Mouse (Mus musculus): Measurements from ENCODE around the gene Clec16a. TPM values are rescaled to one million over a fixed set of nuclear protein-coding genes. Genes with fewer than 3 reads are reported as not detected.
A peak's percentile ranks its signal among the peaks of the same experiment; 100 is the strongest.

Clec16a gene
- polyA plus RNA-seq, 1 experiment from 2014 or later, result 32.5 TPM

GRCm38 (mm10) chr16:10713441-10714239, 168.5 kb downstream of the Clec16a start:
- no peak for TF ChIP-seq CTCF (IDR thresholded peaks at IDR 0.05; ENCODE audit: low read depth)
- H3K27me3 ChIP-seq (ENCODE audit: insufficient read depth, low read length), result no peaks in the 10 kb centered on the region
- H3K27ac ChIP-seq, result no peak overlapping the region
- no peak overlapping the region for H3K4me3 ChIP-seq (replicated peaks; ENCODE audit: low read depth, low read length)
- WGBS, result 45% methylated on average over 7 of the region's 7 CpGs
- H3K4me1 ChIP-seq (replicated peaks; ENCODE audit: insufficient read depth, low read length), result peaks cover 7% of the 10 kb centered on the region; the same call in 1 of the 2 replicates
- no peaks in the 10 kb centered on the region for H3K36me3 ChIP-seq (ENCODE audit: insufficient read depth, low read length)
- DNase-seq (ENCODE audit: low spot score) (peak; percentile 49), ATAC-seq (replicated peaks; ENCODE audit: low FRiP score, low read depth) (no peak; the same call in 1 of the 2 replicates)
- no peaks in the 10 kb centered on the region for H3K9me3 ChIP-seq (replicated peaks; ENCODE audit: low read length)
- no peak overlapping the region for H3K9ac ChIP-seq (ENCODE audit: low read depth, low read length)
- no peak overlapping the region for H3K4me2 ChIP-seq (ENCODE audit: low read length)

GRCm38 (mm10) chr16:10715211-10715610, 170.1 kb downstream of the Clec16a start:
- Histone ChIP-seq H3K4me3 (replicated peaks; ENCODE audit: low read depth, low read length) (no peak overlapping the region), H3K36me3 (ENCODE audit: insufficient read depth, low read length) (no peaks in the 10 kb centered on the region), H3K4me2 (ENCODE audit: low read length) (no peak overlapping the region), H3K27me3 (ENCODE audit: insufficient read depth, low read length) (no peaks in the 10 kb centered on the region), H3K9ac (ENCODE audit: low read depth, low read length) (no peak overlapping the region), H3K9me3 (replicated peaks; ENCODE audit: low read length) (no peaks in the 10 kb centered on the region), H3K27ac (no peak overlapping the region), H3K4me1 (replicated peaks; ENCODE audit: insufficient read depth, low read length) (peaks cover 7% of the 10 kb centered on the region; the same call in 1 of the 2 replicates)
- ATAC-seq (replicated peaks; ENCODE audit: low FRiP score, low read depth), result no peak
- TF ChIP-seq CTCF (IDR thresholded peaks at IDR 0.05; ENCODE audit: low read depth), result no peak
- WGBS, result 86% methylated on average over 5 of the region's 5 CpGs
- no peak for DNase-seq (ENCODE audit: low spot score)

DNA sequence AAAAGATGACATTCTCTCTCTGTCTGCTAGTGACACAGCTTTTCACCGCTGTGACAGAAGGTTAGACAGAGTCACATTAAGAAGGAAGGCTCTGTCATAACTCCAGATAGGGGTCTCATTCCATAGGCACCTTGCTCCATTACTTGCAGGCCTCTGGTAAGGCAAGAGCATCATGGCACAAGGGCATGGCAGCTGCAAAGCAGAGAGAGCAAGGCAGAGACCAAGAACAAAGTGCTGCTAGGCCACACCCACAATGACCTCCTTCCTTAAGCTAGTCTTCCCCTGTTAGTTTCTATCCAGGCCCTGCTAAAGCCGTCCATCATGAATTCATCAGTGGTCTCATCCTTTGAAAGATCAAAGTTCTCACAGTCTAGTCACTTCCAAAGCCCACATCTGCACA, 170.5 kb downstream of the Clec16a start:
- no peaks in the 10 kb centered on the region for H3K27me3 ChIP-seq (ENCODE audit: insufficient read depth, low read length)
- no peak overlapping the region for H3K4me2 ChIP-seq (ENCODE audit: low read length)
- peaks cover 7% of the 10 kb centered on the region; the same call in 1 of the 2 replicates for H3K4me1 ChIP-seq (replicated peaks; ENCODE audit: insufficient read depth, low read length)
- no peak overlapping the region for H3K4me3 ChIP-seq (replicated peaks; ENCODE audit: low read depth, low read length)
- no peak for DNase-seq (ENCODE audit: low spot score)
- WGBS, result 88% methylated on average over 2 of the region's 2 CpGs
- H3K9me3 ChIP-seq (replicated peaks; ENCODE audit: low read length), result no peaks in the 10 kb centered on the region
- no peak for TF ChIP-seq CTCF (IDR thresholded peaks at IDR 0.05; ENCODE audit: low read depth)
- no peak for ATAC-seq (replicated peaks; ENCODE audit: low FRiP score, low read depth)
- no peak overlapping the region for H3K9ac ChIP-seq (ENCODE audit: low read depth, low read length)
- H3K36me3 ChIP-seq (ENCODE audit: insufficient read depth, low read length), result no peaks in the 10 kb centered on the region
- no peak overlapping the region for H3K27ac ChIP-seq

DNA sequence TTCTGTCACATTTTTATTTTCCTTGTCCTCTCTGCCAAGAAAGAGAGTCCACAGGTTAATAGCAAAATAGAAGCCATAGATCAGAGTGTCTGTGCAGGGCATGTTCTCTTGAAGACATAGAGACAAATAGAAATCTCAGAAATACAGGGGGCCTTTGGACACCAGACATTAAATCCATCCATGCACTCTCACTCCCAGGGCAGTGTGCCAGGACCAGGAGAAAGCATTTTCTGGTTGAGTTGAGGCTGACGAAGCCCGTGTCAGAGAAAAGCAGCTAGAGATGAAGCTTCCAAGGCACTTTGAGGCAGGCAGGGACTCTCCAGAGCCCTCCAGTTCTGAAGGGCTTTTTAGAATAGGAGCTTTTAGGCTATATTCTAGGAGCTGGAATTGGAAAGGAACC, 171.6 kb downstream of the Clec16a start:
- Histone ChIP-seq H3K9me3 (replicated peaks; ENCODE audit: low read length) (no peaks in the 10 kb centered on the region), H3K27ac (no peak overlapping the region), H3K9ac (ENCODE audit: low read depth, low read length) (no peak overlapping the region), H3K4me3 (replicated peaks; ENCODE audit: low read depth, low read length) (no peak overlapping the region), H3K4me2 (ENCODE audit: low read length) (no peak overlapping the region), H3K36me3 (ENCODE audit: insufficient read depth, low read length) (no peaks in the 10 kb centered on the region), H3K4me1 (replicated peaks; ENCODE audit: insufficient read depth, low read length) (peaks cover 7% of the 10 kb centered on the region; the same call in 1 of the 2 replicates), H3K27me3 (ENCODE audit: insufficient read depth, low read length) (no peaks in the 10 kb centered on the region)
- 58% methylated on average over 2 of the region's 2 CpGs for WGBS
- no peak for ATAC-seq (replicated peaks; ENCODE audit: low FRiP score, low read depth)
- no peak for TF ChIP-seq CTCF (IDR thresholded peaks at IDR 0.05; ENCODE audit: low read depth)
- no peak for DNase-seq (ENCODE audit: low spot score)

DNA sequence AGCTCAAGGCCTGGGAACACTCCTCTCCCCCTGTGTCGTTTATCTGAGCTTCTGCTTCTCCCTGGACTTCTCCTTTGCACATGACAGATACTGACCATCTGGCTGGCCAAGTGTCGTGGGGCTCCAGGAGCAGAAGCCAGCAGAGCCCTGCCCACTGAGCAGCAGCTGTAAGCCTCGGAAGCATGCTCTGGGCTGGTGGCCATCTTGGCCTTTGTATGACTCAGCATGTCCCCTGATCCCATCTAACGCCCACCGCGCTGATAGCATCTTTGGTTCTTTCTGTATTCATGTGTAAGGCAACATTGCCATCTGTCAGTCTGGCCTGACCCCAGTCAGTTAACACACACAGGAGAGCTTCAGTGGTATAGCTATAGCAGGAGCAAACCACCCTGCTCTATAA, 174.8 kb downstream of the Clec16a start:
- WGBS, result 66% methylated on average over 6 of the region's 6 CpGs
- no peaks in the 10 kb centered on the region for H3K36me3 ChIP-seq (ENCODE audit: insufficient read depth, low read length)
- H3K27me3 ChIP-seq (ENCODE audit: insufficient read depth, low read length), result no peaks in the 10 kb centered on the region
- DNase-seq (ENCODE audit: low spot score), result no peak
- ATAC-seq (replicated peaks; ENCODE audit: low FRiP score, low read depth), result no peak
- no peaks in the 10 kb centered on the region for H3K4me1 ChIP-seq (replicated peaks; ENCODE audit: insufficient read depth, low read length)
- TF ChIP-seq CTCF (IDR thresholded peaks at IDR 0.05; ENCODE audit: low read depth), result no peak
- H3K4me3 ChIP-seq (replicated peaks; ENCODE audit: low read depth, low read length), result no peak overlapping the region
- no peak overlapping the region for H3K4me2 ChIP-seq (ENCODE audit: low read length)
- H3K9me3 ChIP-seq (replicated peaks; ENCODE audit: low read length), result no peaks in the 10 kb centered on the region
- no peak overlapping the region for H3K9ac ChIP-seq (ENCODE audit: low read depth, low read length)
- no peak overlapping the region for H3K27ac ChIP-seq

- no peaks in the 10 kb centered on the region for H3K4me1 ChIP-seq (replicated peaks; ENCODE audit: insufficient read depth, low read length)
- H3K27me3 ChIP-seq (ENCODE audit: insufficient read depth, low read length), result no peaks in the 10 kb centered on the region
- H3K4me3 ChIP-seq (replicated peaks; ENCODE audit: low read depth, low read length), result no peak overlapping the region
- no peaks in the 10 kb centered on the region for H3K36me3 ChIP-seq (ENCODE audit: insufficient read depth, low read length)
- no peak for ATAC-seq (replicated peaks; ENCODE audit: low FRiP score, low read depth)
- no peak overlapping the region for H3K9ac ChIP-seq (ENCODE audit: low read depth, low read length)
- no peak overlapping the region for H3K27ac ChIP-seq
- DNase-seq (ENCODE audit: low spot score), result no peak
- H3K9me3 ChIP-seq (replicated peaks; ENCODE audit: low read length), result no peaks in the 10 kb centered on the region
- TF ChIP-seq CTCF (IDR thresholded peaks at IDR 0.05; ENCODE audit: low read depth), result no peak
- WGBS, result 43% methylated on average over 1 of the region's 1 CpGs
- H3K4me2 ChIP-seq (ENCODE audit: low read length), result no peak overlapping the region
Measured at GRCm38 (mm10) chr16:10722882-10723544, 177.9 kb downstream of the Clec16a start.

All from kidney, postnatal 0 days (tissue).